Mouse (Mus musculus): ENCODE measurements around the gene Mr1. TPM values are rescaled to one million over a fixed set of nuclear protein-coding genes. Genes with fewer than 3 reads are reported as not detected.
"Not testable (repeated sequence)": the region's sequence is repeated elsewhere in the genome, so short reads cannot be mapped to it uniquely, and the experiment has no call there.

Mr1 gene
- 0.64 and 0.79 TPM in 2 replicates for polyA plus RNA-seq (2015; fragmentation: Nextera tagmentation; extraction: Ambion mirVana)

GRCm38 (mm10) chr1:155146572-155146980 is at the start of gene Mr1:
Gene Mr1, minus strand, starts transcription at chr1:155146814.
- no peaks in the 10 kb centered on the region for H3K36me3 ChIP-seq
- no peak within 1 kb of the TSS for H3K27ac ChIP-seq
- no peak within 1 kb of the TSS for H3K4me3 ChIP-seq (replicated peaks)
- ATAC-seq, result 0 out of 2 replicates have a peak, but pooled peaks have one; percentile 53
- no peak within 1 kb of the TSS for H3K9ac ChIP-seq (replicated peaks)
- H3K4me1 ChIP-seq (replicated peaks), result no peaks in the 10 kb centered on the region
- 56% methylated on average over 8 of the region's 8 CpGs for WGBS
- H3K4me2 ChIP-seq (replicated peaks), result no peak within 1 kb of the TSS; the same call in 1 of the 2 replicates
- no peaks in the 10 kb centered on the region; the same call in 1 of the 2 replicates for H3K9me3 ChIP-seq
- no peaks in the 10 kb centered on the region for H3K27me3 ChIP-seq

- Histone ChIP-seq H3K9me3 (no peaks in the 10 kb centered on the region), H3K27ac (peak overlapping the region; percentile 31; the same call in 1 of the 2 replicates), H3K4me2 (replicated peaks) (no peak overlapping the region), H3K9ac (replicated peaks) (no peak overlapping the region), H3K27me3 (no peaks in the 10 kb centered on the region), H3K4me3 (replicated peaks) (no peak overlapping the region), H3K36me3 (peaks cover 86% of the 10 kb centered on the region), H3K4me1 (replicated peaks) (no peaks in the 10 kb centered on the region; the same call in 1 of the 2 replicates)
- 73% methylated on average over 15 of the region's 15 CpGs for WGBS
- ATAC-seq, result no peak
These were observed 46.3 kb upstream of the Mr1 start for GRCm38 (mm10) chr1:155192805-155193368.

DNA sequence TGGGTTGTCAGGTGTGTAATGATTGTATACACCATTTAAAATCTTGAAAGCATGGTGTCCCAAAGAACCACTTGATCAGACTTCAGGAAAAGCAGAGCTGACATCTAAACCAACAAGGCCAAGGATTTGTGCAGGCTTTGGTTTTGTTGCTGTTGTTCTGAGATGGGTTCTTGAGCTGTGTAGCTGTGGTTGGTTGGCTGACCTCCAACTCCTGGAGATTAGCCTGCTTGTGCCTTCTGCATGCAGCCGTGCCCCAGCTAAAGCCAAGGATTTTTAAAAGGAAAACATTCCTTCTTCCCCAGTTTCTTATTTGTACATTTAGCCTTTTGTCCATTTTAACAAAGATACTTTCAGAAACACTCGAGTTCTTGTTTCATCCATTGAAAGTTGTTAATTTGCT is 45.1 kb upstream of the Mr1 start:
- no peak overlapping the region for H3K9ac ChIP-seq (replicated peaks)
- H3K27me3 ChIP-seq, result no peaks in the 10 kb centered on the region
- no peaks in the 10 kb centered on the region for H3K9me3 ChIP-seq
- peaks cover 82% of the 10 kb centered on the region for H3K36me3 ChIP-seq
- H3K4me1 ChIP-seq (replicated peaks), result no peaks in the 10 kb centered on the region; the same call in 1 of the 2 replicates
- WGBS, result 67% methylated on average over 2 of the region's 2 CpGs
- no peak overlapping the region for H3K27ac ChIP-seq
- no peak overlapping the region for H3K4me2 ChIP-seq (replicated peaks)
- no peak for ATAC-seq
- no peak overlapping the region for H3K4me3 ChIP-seq (replicated peaks)

- Histone ChIP-seq H3K27me3 (no peaks in the 10 kb centered on the region), H3K27ac (no peak overlapping the region), H3K4me3 (replicated peaks) (no peak overlapping the region), H3K9ac (replicated peaks) (no peak overlapping the region), H3K36me3 (peaks cover 83% of the 10 kb centered on the region), H3K9me3 (no peaks in the 10 kb centered on the region), H3K4me1 (replicated peaks) (no peaks in the 10 kb centered on the region; the same call in 1 of the 2 replicates), H3K4me2 (replicated peaks) (no peak overlapping the region)
- ATAC-seq, result no peak
- WGBS, result 81% methylated on average over 8 of the region's 8 CpGs
These were observed 44.6 kb upstream of the Mr1 start for GRCm38 (mm10) chr1:155191219-155191618.

GRCm38 (mm10) chr1:155188656-155189055 is 42.0 kb upstream of the Mr1 start:
- Histone ChIP-seq H3K4me2 (replicated peaks) (no peak overlapping the region), H3K9ac (replicated peaks) (no peak overlapping the region), H3K4me1 (replicated peaks) (no peaks in the 10 kb centered on the region; the same call in 1 of the 2 replicates), H3K27me3 (no peaks in the 10 kb centered on the region), H3K9me3 (no peaks in the 10 kb centered on the region), H3K4me3 (replicated peaks) (no peak overlapping the region), H3K27ac (no peak overlapping the region), H3K36me3 (peaks cover 67% of the 10 kb centered on the region)
- ATAC-seq, result no peak
- 93% methylated on average over 4 of the region's 4 CpGs for WGBS

DNA sequence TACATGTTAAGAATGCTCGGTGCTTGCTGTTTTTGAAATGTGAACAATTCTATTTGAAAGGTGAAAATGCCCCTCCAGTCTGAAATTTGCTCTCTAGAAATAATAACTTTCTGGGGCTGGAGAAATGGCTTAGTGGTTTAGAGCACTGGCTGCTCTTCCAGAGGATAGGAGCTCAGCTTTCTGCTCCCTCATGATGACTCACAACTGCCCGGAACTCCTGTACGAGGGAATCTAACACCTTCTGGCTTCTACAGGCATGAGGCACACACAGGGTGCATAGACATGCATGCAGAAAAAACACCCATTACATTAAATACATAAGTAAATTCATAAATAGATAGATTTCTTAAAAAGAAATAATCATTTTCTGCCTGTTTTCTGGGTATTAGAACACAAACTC is 37.6 kb upstream of the Mr1 start:
- peaks cover 57% of the 10 kb centered on the region for H3K36me3 ChIP-seq

GRCm38 (mm10) chr1:155178192-155178924 is 31.7 kb upstream of the Mr1 start:
- Histone ChIP-seq H3K4me1 (replicated peaks) (no peaks in the 10 kb centered on the region), H3K27me3 (no peaks in the 10 kb centered on the region), H3K9me3 (no peaks in the 10 kb centered on the region), H3K36me3 (peaks cover 63% of the 10 kb centered on the region), H3K9ac (replicated peaks) (no peak overlapping the region), H3K4me3 (replicated peaks) (no peak overlapping the region), H3K27ac (no peak overlapping the region), H3K4me2 (replicated peaks) (no peak overlapping the region)
- WGBS, result 89% methylated on average over 2 of the region's 2 CpGs
- ATAC-seq, result no peak

More for the DNA sequence above, 37.6 kb upstream of the Mr1 start:
- H3K4me2 ChIP-seq (replicated peaks), result no peak overlapping the region
- H3K4me1 ChIP-seq (replicated peaks), result no peaks in the 10 kb centered on the region
- H3K27ac ChIP-seq, result no peak overlapping the region
- WGBS, result 92% methylated on average over 3 of the region's 3 CpGs
- H3K9ac ChIP-seq (replicated peaks), result no peak overlapping the region
- no peaks in the 10 kb centered on the region for H3K27me3 ChIP-seq
- ATAC-seq, result no peak
- no peaks in the 10 kb centered on the region for H3K9me3 ChIP-seq
- no peak overlapping the region for H3K4me3 ChIP-seq (replicated peaks)

DNA sequence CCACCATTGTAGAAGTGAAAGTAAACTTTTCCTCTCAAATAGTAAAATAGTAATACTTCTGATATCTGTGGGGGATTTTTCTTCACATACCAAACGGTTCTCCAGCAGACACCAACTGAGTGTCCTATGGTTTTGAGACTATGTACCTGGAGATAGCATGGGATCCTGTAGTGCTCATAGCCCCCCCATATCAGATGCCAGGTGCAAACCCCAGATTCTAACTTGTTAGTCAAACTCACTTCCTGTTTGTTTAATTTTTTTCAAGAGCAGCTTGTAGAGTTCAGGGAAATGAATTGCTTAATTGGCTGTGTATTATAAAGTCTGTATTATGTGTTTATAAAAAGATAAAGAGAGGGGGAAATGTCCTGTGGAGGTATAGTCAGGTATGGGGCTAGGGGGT is 27.8 kb upstream of the Mr1 start:
- no peak for ATAC-seq
- WGBS, result 92% methylated on average over 1 of the region's 1 CpGs
- H3K4me3 ChIP-seq (replicated peaks), result no peak overlapping the region
- peaks cover 38% of the 10 kb centered on the region for H3K36me3 ChIP-seq
- no peak overlapping the region for H3K4me2 ChIP-seq (replicated peaks)
- H3K9ac ChIP-seq (replicated peaks), result no peak overlapping the region
- H3K27me3 ChIP-seq, result no peaks in the 10 kb centered on the region
- peaks cover 4% of the 10 kb centered on the region for H3K4me1 ChIP-seq (replicated peaks)
- no peaks in the 10 kb centered on the region for H3K9me3 ChIP-seq
- no peak overlapping the region for H3K27ac ChIP-seq

- 87% methylated on average over 1 of the region's 1 CpGs for WGBS
- not testable (repeated sequence) for ATAC-seq; H3K4me1 ChIP-seq (replicated peaks); H3K27ac ChIP-seq; H3K9ac ChIP-seq (replicated peaks); H3K27me3 ChIP-seq; H3K4me2 ChIP-seq (replicated peaks); H3K9me3 ChIP-seq; H3K4me3 ChIP-seq (replicated peaks)
- H3K36me3 ChIP-seq, result peaks cover 30% of the 10 kb centered on the region
These were observed 27.0 kb upstream of the Mr1 start for GRCm38 (mm10) chr1:155173644-155174016.

DNA sequence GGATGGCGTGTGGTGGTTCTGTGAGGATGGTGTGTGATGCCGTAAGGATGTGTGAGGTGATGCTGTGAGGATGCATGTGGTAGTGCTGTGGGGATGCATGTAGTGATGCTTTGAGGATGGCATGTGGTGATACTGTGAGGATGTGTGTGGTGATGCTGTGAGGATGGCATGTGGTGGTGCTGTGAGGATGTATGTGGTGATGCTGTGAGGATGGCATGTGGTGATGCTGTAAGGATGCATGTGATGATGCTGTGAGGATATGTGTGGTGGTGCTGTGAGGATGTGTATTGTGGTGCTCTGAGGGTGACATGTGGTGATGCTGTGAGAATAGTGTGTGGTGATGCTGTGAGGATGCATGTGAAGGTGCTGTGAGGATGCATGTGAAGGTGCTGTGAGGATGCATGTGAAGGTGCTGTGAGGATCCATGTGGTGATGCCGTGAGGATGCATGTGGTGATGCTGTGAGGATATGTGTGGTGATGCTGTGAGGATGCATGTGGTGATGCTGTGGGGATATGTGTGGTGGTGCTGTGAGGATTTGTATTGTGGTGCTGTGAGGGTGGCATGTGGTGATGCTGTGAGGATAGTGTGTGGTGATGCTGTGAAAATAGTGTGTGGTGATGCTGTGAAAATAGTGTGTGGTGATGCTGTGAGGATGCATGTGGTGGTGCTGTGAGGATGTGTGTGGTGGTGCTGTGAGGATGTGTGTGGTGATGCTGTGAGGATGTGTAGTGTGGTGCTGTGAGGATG is 26.5 kb upstream of the Mr1 start:
- 88% methylated on average over 3 of the region's 3 CpGs for WGBS
- H3K36me3 ChIP-seq, result peaks cover 24% of the 10 kb centered on the region
- ATAC-seq, result no peak
- H3K4me1 ChIP-seq (replicated peaks), result peaks cover 4% of the 10 kb centered on the region
- no peak overlapping the region for H3K4me2 ChIP-seq (replicated peaks)
- no peak overlapping the region for H3K4me3 ChIP-seq (replicated peaks)
- H3K27ac ChIP-seq, result no peak overlapping the region
- 0 out of 2 replicates have a peak overlapping the region, but pooled peaks have one; percentile 28 for H3K9ac ChIP-seq (replicated peaks)
- H3K27me3 ChIP-seq, result no peaks in the 10 kb centered on the region
- H3K9me3 ChIP-seq, result no peaks in the 10 kb centered on the region

GRCm38 (mm10) chr1:155169935-155170334 is 23.3 kb upstream of the Mr1 start:
- Histone ChIP-seq H3K9ac (replicated peaks) (no peak overlapping the region), H3K27ac (no peak overlapping the region), H3K9me3 (no peaks in the 10 kb centered on the region), H3K36me3 (peaks cover under 1% of the 10 kb centered on the region; the same call in 1 of the 2 replicates), H3K4me1 (replicated peaks) (peaks cover 4% of the 10 kb centered on the region), H3K27me3 (no peaks in the 10 kb centered on the region), H3K4me2 (replicated peaks) (no peak overlapping the region), H3K4me3 (replicated peaks) (no peak overlapping the region)
- no peak for ATAC-seq

DNA sequence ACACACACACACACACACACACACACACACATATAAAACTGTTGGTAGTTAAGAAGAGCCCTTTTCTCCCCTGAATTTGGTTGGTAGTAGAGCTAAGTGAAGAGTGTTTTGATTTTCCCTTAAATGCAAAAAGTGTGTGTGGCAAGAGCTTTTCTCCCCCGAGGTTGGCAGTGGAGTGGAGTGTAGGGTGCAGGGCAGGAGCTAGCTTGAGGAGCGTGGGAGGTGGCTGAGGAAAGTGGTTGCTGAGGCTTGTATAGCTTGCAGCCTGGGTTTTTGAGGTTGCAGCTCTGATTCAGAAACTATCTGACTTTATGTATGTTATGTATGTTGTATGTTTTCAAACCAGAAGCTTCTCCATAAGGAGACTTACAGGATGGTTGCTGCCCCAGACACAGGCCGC is 20.8 kb upstream of the Mr1 start:
- Histone ChIP-seq H3K4me3 (replicated peaks) (no peak overlapping the region), H3K27ac (no peak overlapping the region), H3K4me2 (replicated peaks) (no peak overlapping the region), H3K9ac (replicated peaks) (no peak overlapping the region), H3K9me3 (no peaks in the 10 kb centered on the region), H3K27me3 (no peaks in the 10 kb centered on the region), H3K4me1 (replicated peaks) (peaks cover 11% of the 10 kb centered on the region), H3K36me3 (no peaks in the 10 kb centered on the region)
- ATAC-seq, result no peak
- WGBS, result 94% methylated on average over 3 of the region's 3 CpGs

Measured in midbrain, embryonic 13.5 days (tissue).